Mouse (Mus musculus) liver, postnatal 0 days (tissue): ENCODE measurements around the gene Macf1.
"Not testable (repeated sequence)": the region's sequence is repeated elsewhere in the genome, so short reads cannot be mapped to it uniquely, and the experiment has no call there.

ENCODE experiments used
- CTCF ChIP-seq: sonication (generic); IDR thresholded peaks from 2 replicates; pipeline ENCODE4 v1.5.1; 2016; ENCODE audit warnings: antibody characterized with exemption, low read depth
- EP300 ChIP-seq: IDR thresholded peaks from 2 replicates; pipeline ENCODE4 v1.6.1; 2016; ENCODE audit warnings: antibody characterized with exemption, low read depth, mild to moderate bottlenecking

- not testable (repeated sequence) for TF ChIP-seq CTCF, EP300
These were observed 52.0 kb downstream of the Macf1 start for GRCm38 (mm10) chr4:123632116-123632515.
